Mouse (Mus musculus) bone marrow macrophage, adult 2 months (primary cell): ENCODE measurements around the gene Adgb.

Source experiments
- CTCF ChIP-seq: IDR thresholded peaks from 2 replicates; pipeline ENCODE4 v1.5.1; 2012; ENCODE audit warnings: low read depth, mild to moderate bottlenecking, low read length, moderate library complexity
- POLR2A ChIP-seq: IDR thresholded peaks from 2 replicates; pipeline ENCODE4 v1.6.1; 2012; ENCODE audit warnings: mild to moderate bottlenecking, low read depth, low read length, borderline replicate concordance

GRCm38 (mm10) chr10:10411046-10411445 lies 61.1 kb downstream of the Adgb start:
- TF ChIP-seq CTCF (no peak), POLR2A (no peak)
